Mouse (Mus musculus) adrenal gland, postnatal 14 days (tissue): Measurements from ENCODE around the gene Gpr89. TPM values are rescaled to one million over a fixed set of nuclear protein-coding genes. Genes with fewer than 3 reads are reported as not detected.
A peak's percentile ranks its signal among the peaks of the same experiment; 100 is the strongest.

ENCODE experiments used
- DNase-seq: peaks from one replicate; pipeline ENCODE4 v3.0.0; 2021; ENCODE audit warnings: mixed read lengths
- total RNA-seq: library from RNA; stranded (reverse); gene quantifications from 2 replicates; pipeline ENCODE4 v1.2.3, GENCODE M21; 2021

The Gpr89 gene
- total RNA-seq, 1 experiment from 2014 or later = 29.2 TPM

- no peak for DNase-seq
Observed at GRCm38 (mm10) chr3:96870270-96870669, 34.9 kb downstream of the Gpr89 start.

- no peak for DNase-seq
Observed at GRCm38 (mm10) chr3:96869091-96869490, 36.1 kb downstream of the Gpr89 start.

- no peak for DNase-seq
Observed at GRCm38 (mm10) chr3:96868566-96868965, 36.6 kb downstream of the Gpr89 start.

- DNase-seq = no peak
Observed at GRCm38 (mm10) chr3:96867863-96868262, 37.3 kb downstream of the Gpr89 start.

- DNase-seq = no peak
Observed at GRCm38 (mm10) chr3:96860498-96860897, 44.6 kb downstream of the Gpr89 start.

GRCm38 (mm10) chr3:96855833-96856232 lies 49.3 kb downstream of the Gpr89 start:
- DNase-seq = no peak

- DNase-seq = no peak
Observed at GRCm38 (mm10) chr3:96854376-96854775, 50.8 kb downstream of the Gpr89 start.

GRCm38 (mm10) chr3:96852561-96852960 lies 52.6 kb downstream of the Gpr89 start:
- DNase-seq = no peak

- DNase-seq = no peak
Observed at GRCm38 (mm10) chr3:96849168-96849727, 55.9 kb downstream of the Gpr89 start.

- no peak for DNase-seq
Observed at GRCm38 (mm10) chr3:96848470-96848869, 56.7 kb downstream of the Gpr89 start.

- no peak for DNase-seq
Observed at GRCm38 (mm10) chr3:96847661-96848060, 57.5 kb downstream of the Gpr89 start.

GRCm38 (mm10) chr3:96846985-96847384 lies 58.2 kb downstream of the Gpr89 start:
- DNase-seq = no peak

- DNase-seq = peak; percentile 48
Observed at GRCm38 (mm10) chr3:96845806-96846205, 59.3 kb downstream of the Gpr89 start.

GRCm38 (mm10) chr3:96845191-96845590 lies 60.0 kb downstream of the Gpr89 start:
- DNase-seq = no peak

GRCm38 (mm10) chr3:96838996-96839645 lies 66.0 kb downstream of the Gpr89 start:
- DNase-seq = no peak

GRCm38 (mm10) chr3:96836414-96836813 lies 68.7 kb downstream of the Gpr89 start:
- no peak for DNase-seq

- DNase-seq = no peak
Observed at GRCm38 (mm10) chr3:96834587-96835348, 70.4 kb downstream of the Gpr89 start.

GRCm38 (mm10) chr3:96832930-96833329 lies 72.2 kb downstream of the Gpr89 start:
- no peak for DNase-seq

- no peak for DNase-seq
Observed at GRCm38 (mm10) chr3:96829856-96830255, 75.3 kb downstream of the Gpr89 start.

- DNase-seq = no peak
Observed at GRCm38 (mm10) chr3:96828984-96829383, 76.2 kb downstream of the Gpr89 start, which contains the start of the genes Pdzk1 and Cd160. Gene Pdzk1, plus strand, starts transcription at chr3:96829284. Gene Cd160, minus strand, starts transcription at chr3:96829351.

GRCm38 (mm10) chr3:96828308-96828864 lies 76.8 kb downstream of the Gpr89 start:
- DNase-seq = no peak

- DNase-seq = no peak
Observed at GRCm38 (mm10) chr3:96825261-96825660, 79.9 kb downstream of the Gpr89 start.

- no peak for DNase-seq
Observed at GRCm38 (mm10) chr3:96824614-96825013, 80.5 kb downstream of the Gpr89 start.
